Mouse (Mus musculus) liver, embryonic 14 days (tissue): ENCODE results near the gene Olfr823. TPM values are rescaled to one million over a fixed set of nuclear protein-coding genes. Genes with fewer than 3 reads are reported as not detected.

Experiments
- polyA plus RNA-seq: library from polyadenylated mRNA; depleted of rRNA; stranded (reverse); fragments of >200 nt; gene quantifications from 2 replicates; pipeline ENCODE4 v1.2.3, GENCODE M21; 2012; rRNA removed

The Olfr823 gene
- not detected in 2 replicates for polyA plus RNA-seq

GRCm38 (mm10) chr10:130115283-130115682 lies at the start of gene Olfr823:
Gene Olfr823 (minus strand): TSS chr10:130115383.

GRCm38 (mm10) chr10:130129900-130130299 lies 14.7 kb upstream of the Olfr823 start, which contains the start of gene Olfr824:
Gene Olfr824 (minus strand): TSS chr10:130130000.

GRCm38 (mm10) chr10:130070910-130071309 lies 44.3 kb downstream of the Olfr823 start, which contains the start of gene Olfr822:
Gene Olfr822 (plus strand): TSS chr10:130071210.

Other genes with a start within 250 kb of the Olfr823 start
- not detected in 2 replicates for gene Olfr814, start 235.5 kb downstream of the Olfr823 start, polyA plus RNA-seq
- gene Olfr815, start 209.5 kb downstream of the Olfr823 start, polyA plus RNA-seq: not detected in 2 replicates
- not detected in 2 replicates for gene Olfr816, start 199.8 kb downstream of the Olfr823 start, polyA plus RNA-seq
- gene Olfr818, start 166.3 kb downstream of the Olfr823 start, polyA plus RNA-seq: not detected in 2 replicates
- gene Olfr819, start 148.1 kb downstream of the Olfr823 start, polyA plus RNA-seq: not detected in 2 replicates
- gene Olfr247, start 139.2 kb downstream of the Olfr823 start, polyA plus RNA-seq: not detected in 2 replicates
- not detected in 2 replicates for gene Gm10310, start 130.3 kb downstream of the Olfr823 start, polyA plus RNA-seq
- not detected in 2 replicates for gene Olfr820, start 102.8 kb downstream of the Olfr823 start, polyA plus RNA-seq
- not detected in 2 replicates for gene Olfr821, start 85.0 kb downstream of the Olfr823 start, polyA plus RNA-seq
- gene Olfr822, start 44.2 kb downstream of the Olfr823 start, polyA plus RNA-seq: not detected in 2 replicates
- gene Olfr824, start 14.6 kb upstream of the Olfr823 start, polyA plus RNA-seq: not detected in 2 replicates
- gene Olfr825, start 51.4 kb upstream of the Olfr823 start, polyA plus RNA-seq: not detected in 2 replicates
- gene Olfr826, start 68.8 kb upstream of the Olfr823 start, polyA plus RNA-seq: not detected in 2 replicates
- gene Olfr827, start 99.0 kb upstream of the Olfr823 start, polyA plus RNA-seq: not detected in 2 replicates
- gene Neurod4, start 164.9 kb upstream of the Olfr823 start, polyA plus RNA-seq: not detected in 2 replicates
- 1.1 and 1.3 TPM in 2 replicates for gene Tespa1, start 207.5 kb upstream of the Olfr823 start, polyA plus RNA-seq